Mouse (Mus musculus) urinary bladder, adult 18-20 months (tissue): ENCODE data around the gene Olfr26.
"Not testable (repeated sequence)": the region's sequence is repeated elsewhere in the genome, so short reads cannot be mapped to it uniquely, and the experiment has no call there.

ENCODE experiments used
- DNase-seq, 2 experiments: peaks; one replicate each; pipeline ENCODE4 v3.0.0; 2022; ENCODE audit warnings: low spot score in 2 of 2, mixed read lengths in 2 of 2

The Olfr26 gene

GRCm38 (mm10) chr9:38854760-38855159, at the start of gene Olfr26:
Gene Olfr26 (plus strand): TSS chr9:38855060.
- DNase-seq, result no peak

DNA sequence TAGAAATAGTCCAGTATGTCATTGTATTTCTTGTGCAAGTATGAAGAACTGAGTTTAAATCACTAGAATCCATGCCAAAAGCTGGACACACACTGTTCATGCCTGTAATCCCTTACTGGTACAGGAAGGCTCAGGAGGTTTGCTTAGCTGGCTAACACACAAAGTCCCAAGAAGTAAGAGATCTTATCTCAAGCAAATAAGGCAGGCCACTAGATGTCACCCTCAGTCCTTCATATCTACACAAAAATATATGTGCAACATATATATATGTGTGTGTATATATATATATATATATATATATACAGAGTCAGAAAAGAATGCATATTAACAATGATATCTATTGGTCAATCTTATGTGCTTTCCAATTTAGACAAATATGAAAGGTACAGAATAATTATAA, 49.2 kb upstream of the Olfr26 start:
- DNase-seq, result no peak

DNA sequence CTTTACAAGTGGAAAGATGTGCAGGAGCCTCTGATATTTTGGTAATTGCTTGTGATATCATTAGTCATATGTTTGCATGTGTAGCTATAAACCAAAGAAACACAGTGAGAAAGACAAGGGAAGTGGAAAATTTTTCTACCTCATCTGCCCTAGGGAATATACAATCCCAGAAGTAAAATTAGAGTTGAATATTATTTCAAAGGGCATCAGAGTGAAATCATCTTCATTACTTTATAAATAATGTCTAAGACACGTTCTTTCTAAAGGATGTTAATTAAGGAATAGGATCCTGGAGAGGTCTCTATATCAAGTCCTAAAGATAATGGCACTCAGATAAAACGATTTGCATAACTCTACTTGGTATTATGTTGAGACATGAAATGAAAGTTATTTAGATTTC, 40.5 kb upstream of the Olfr26 start, which contains the start of gene Olfr922:
Gene Olfr922, plus strand, starts transcription at position 301 of the 400 bp plus-strand sequence.
- DNase-seq, result no peak

GRCm38 (mm10) chr9:38815458-38815986, 39.3 kb upstream of the Olfr26 start:
- DNase-seq, result no peak

- DNase-seq, result no peak
These were observed 28.6 kb upstream of the Olfr26 start, which contains the start of gene Olfr923 for GRCm38 (mm10) chr9:38826245-38826644. Gene Olfr923 (plus strand): TSS chr9:38826545.

GRCm38 (mm10) chr9:38833027-38833426, 21.8 kb upstream of the Olfr26 start:
- no peak for DNase-seq

- no peak for DNase-seq
These were observed 10.7 kb upstream of the Olfr26 start, which contains the start of gene Olfr924 for GRCm38 (mm10) chr9:38844149-38844548. Gene Olfr924 (plus strand): TSS chr9:38844449.

DNA sequence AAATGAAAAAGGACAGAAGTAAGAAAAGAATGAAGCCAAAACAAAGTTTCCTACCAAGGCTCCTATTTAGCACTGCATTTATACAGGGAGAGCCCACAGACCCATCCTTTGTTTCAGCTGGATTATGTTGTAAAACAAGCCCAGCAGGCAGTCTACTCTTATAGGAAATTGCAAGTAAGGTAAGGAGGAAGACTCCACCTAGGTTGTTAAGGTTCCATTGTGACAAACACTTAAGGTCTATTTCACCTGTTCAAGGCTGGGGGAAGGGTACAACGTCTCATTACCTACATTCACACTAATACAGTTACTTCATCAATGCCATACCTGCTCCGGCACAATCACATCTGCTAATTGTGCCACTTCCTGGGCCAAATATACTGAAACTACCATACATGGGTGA, 20.0 kb downstream of the Olfr26 start:
- not testable (repeated sequence) for DNase-seq

DNA sequence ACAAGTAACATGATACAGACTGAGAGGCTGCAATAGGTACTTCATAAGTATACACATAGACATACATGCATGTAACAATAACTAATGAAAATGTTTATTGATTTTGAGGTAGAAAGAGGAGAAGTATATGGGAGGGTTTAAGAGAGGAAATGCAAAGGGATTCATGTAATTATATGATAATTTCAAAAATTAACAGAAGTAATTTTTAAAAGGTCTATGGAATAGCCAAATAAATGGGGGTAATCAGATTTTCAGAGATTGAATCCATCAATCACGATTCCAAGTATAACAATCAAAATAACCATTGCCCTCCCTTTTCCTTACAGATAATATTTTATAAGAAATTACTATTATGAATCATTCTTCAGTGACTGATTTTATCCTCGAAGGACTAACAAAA, 22.0 kb downstream of the Olfr26 start, which contains the start of gene Olfr926:
Gene Olfr926, plus strand, starts transcription at position 301 of the 400 bp plus-strand sequence.
- no peak for DNase-seq
